Mouse (Mus musculus) ES-Bruce4 (cell line): ENCODE measurements around the gene Olah. TPM values are rescaled to one million over a fixed set of nuclear protein-coding genes. Genes with fewer than 3 reads are reported as not detected.

Experiments used
- H3K27ac ChIP-seq: 2 replicates; pipeline ENCODE4 v1.5.1; 2012; ENCODE audit warnings: low read length, inconsistent platforms; ENCODE audit not compliant: insufficient read depth
- H3K27me3 ChIP-seq: 2 replicates; pipeline ENCODE4 v1.6.1; 2012; ENCODE audit warnings: mild to moderate bottlenecking, low read length, inconsistent platforms; ENCODE audit not compliant: control insufficient read depth, poor library complexity, insufficient read depth, severe bottlenecking
- H3K36me3 ChIP-seq: 2 replicates; pipeline ENCODE4 v1.6.1; 2012; ENCODE audit warnings: inconsistent platforms, mild to moderate bottlenecking, low read length, moderate library complexity; ENCODE audit not compliant: control insufficient read depth, poor library complexity, insufficient read depth, severe bottlenecking
- H3K4me1 ChIP-seq: one replicate; pipeline ENCODE4 v1.8.1; 2011; ENCODE audit warnings: low read length; ENCODE audit not compliant: control insufficient read depth, insufficient read depth
- H3K4me3 ChIP-seq: 2 replicates; pipeline ENCODE4 v1.5.1; 2011; ENCODE audit warnings: low read depth, mild to moderate bottlenecking, low read length
- H3K9ac ChIP-seq: 2 replicates; pipeline ENCODE4 v1.6.1; 2012; ENCODE audit warnings: low read depth, mild to moderate bottlenecking, inconsistent platforms; ENCODE audit not compliant: poor library complexity, severe bottlenecking
- H3K9me3 ChIP-seq: replicated peaks from 2 replicates; pipeline ENCODE4 v1.6.1; 2012; ENCODE audit warnings: mild to moderate bottlenecking, low read length, inconsistent platforms; ENCODE audit not compliant: control insufficient read depth, poor library complexity, insufficient read depth, severe bottlenecking
- CTCF ChIP-seq: IDR thresholded peaks from one replicate; pipeline ENCODE4 v1.8.1; 2011; ENCODE audit warnings: low read depth, low read length
- EP300 ChIP-seq: IDR thresholded peaks from 2 replicates; pipeline ENCODE4 v1.6.1; 2011; ENCODE audit warnings: low read depth, low read length; ENCODE audit not compliant: insufficient read depth
- POLR2A ChIP-seq: IDR thresholded peaks from one replicate; pipeline ENCODE4 v1.8.1; 2011; ENCODE audit warnings: low read length; ENCODE audit not compliant: insufficient read depth
- polyA plus RNA-seq: library from polyadenylated mRNA; stranded (reverse); fragments of >200 nt; gene quantifications from 2 replicates; pipeline ENCODE4 v1.2.4, GENCODE M21; 2011; ENCODE audit warnings: low read depth; ENCODE audit not compliant: missing spikeins, insufficient read depth, insufficient read length

Gene Olah
- polyA plus RNA-seq, 1 experiment, result not detected

GRCm38 (mm10) chr2:3331071-3331703 is 65.8 kb downstream of the Olah start:
- H3K4me1 ChIP-seq, result no peaks in the 10 kb centered on the region
- peak overlapping the region; percentile 73 for H3K9ac ChIP-seq
- H3K27ac ChIP-seq, result no peak overlapping the region
- H3K27me3 ChIP-seq, result no peaks in the 10 kb centered on the region
- TF ChIP-seq POLR2A (no peak), EP300 (no peak)
- H3K36me3 ChIP-seq, result peaks cover 22% of the 10 kb centered on the region
- no peaks in the 10 kb centered on the region for H3K9me3 ChIP-seq
- peak overlapping the region; percentile 36 for H3K4me3 ChIP-seq

DNA sequence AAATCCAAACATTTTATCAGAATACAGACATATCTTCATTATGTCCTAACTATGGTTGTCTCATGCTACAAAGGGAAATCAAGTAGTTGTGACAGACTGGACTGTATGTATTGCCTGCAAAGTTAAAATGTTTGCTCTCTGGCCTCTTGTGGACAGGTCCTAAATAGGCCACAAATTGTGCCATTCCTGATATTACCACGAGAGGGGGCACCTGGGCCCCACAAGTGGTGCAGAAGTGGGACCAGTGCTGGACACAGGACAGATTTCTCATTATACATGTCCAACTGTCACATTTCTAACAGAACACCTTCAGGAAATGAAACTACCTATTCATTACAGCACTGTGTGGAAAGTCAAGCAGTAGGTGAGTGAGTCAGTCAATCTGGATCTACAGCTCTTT is 69.7 kb downstream of the Olah start:
- H3K4me3 ChIP-seq, result no peak overlapping the region
- no peaks in the 10 kb centered on the region for H3K27me3 ChIP-seq
- TF ChIP-seq POLR2A, result no peak
- no peak for TF ChIP-seq EP300
- peak; percentile 60 for TF ChIP-seq CTCF
- H3K27ac ChIP-seq, result no peak overlapping the region
- no peak overlapping the region for H3K9ac ChIP-seq
- H3K9me3 ChIP-seq, result no peaks in the 10 kb centered on the region
- no peaks in the 10 kb centered on the region for H3K4me1 ChIP-seq
- peaks cover 36% of the 10 kb centered on the region for H3K36me3 ChIP-seq

- Histone ChIP-seq H3K36me3 (peaks cover 40% of the 10 kb centered on the region), H3K27ac (no peak overlapping the region), H3K9ac (no peak overlapping the region), H3K4me1 (no peaks in the 10 kb centered on the region), H3K4me3 (no peak overlapping the region), H3K9me3 (no peaks in the 10 kb centered on the region), H3K27me3 (no peaks in the 10 kb centered on the region)
- no peak for TF ChIP-seq POLR2A
- no peak for TF ChIP-seq CTCF
- TF ChIP-seq EP300, result no peak
Observed at GRCm38 (mm10) chr2:3326547-3326946, 70.5 kb downstream of the Olah start.

DNA sequence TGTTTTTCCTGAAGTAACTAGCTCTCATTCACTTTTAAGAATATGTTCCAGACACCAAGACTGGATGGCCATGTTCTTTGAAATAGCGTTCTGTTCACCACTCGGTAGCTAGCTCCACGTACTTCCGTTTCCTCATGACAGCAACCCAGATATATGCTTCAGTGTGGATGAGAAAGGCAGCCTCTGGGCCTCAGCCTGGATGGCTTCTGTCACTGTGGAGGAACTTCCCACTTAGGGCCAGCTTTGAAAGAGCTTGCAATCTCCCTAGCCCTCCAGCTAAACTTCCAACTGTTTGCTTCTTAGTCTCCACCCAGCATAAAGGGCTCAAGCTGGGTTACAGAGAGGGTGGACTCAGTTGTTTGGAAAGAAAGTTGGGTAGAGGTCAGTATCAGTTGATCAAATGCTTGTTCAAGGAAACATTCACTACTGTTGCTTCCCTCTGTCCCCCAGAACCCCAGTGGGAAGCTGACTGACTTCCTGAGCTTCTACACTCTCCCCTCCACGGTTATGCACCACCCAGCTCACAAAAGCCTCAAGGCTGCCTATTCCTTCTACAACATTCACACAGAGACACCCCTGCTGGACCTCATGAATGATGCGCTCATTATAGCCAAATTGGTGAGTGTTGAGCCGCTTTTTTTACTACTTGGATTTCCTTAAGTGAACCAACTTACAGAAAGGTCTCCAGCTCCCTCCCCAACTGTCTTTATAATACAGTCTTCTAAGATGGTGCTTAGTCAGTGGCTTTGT is 72.5 kb downstream of the Olah start:
- H3K4me1 ChIP-seq, result no peaks in the 10 kb centered on the region
- H3K27ac ChIP-seq, result no peak overlapping the region
- no peak overlapping the region for H3K9ac ChIP-seq
- H3K4me3 ChIP-seq, result no peak overlapping the region
- H3K27me3 ChIP-seq, result no peaks in the 10 kb centered on the region
- H3K36me3 ChIP-seq, result peaks cover 41% of the 10 kb centered on the region
- TF ChIP-seq EP300 (no peak), POLR2A (no peak), CTCF (no peak)
- H3K9me3 ChIP-seq, result no peaks in the 10 kb centered on the region

DNA sequence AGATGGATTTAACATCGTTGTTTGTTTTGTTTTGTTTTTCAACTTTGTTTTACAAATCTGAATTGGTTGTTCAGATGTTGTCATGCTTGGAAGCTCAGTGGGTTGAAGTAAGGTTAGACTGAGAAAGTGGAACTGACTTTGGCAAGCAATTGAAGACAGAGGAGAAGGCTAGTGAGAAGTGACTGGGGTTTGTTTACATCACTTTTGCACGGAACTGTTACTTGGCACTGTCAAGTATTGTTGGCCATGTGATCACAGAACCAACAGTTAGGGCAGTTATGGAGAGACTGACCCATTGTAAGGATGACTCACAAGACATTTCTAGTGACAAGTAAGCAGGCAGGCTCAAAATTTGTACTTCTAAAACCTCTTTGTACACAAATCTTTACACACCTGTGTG is 73.9 kb downstream of the Olah start:
- no peak for TF ChIP-seq CTCF
- no peak for TF ChIP-seq EP300
- no peak for TF ChIP-seq POLR2A
- no peak overlapping the region for H3K4me3 ChIP-seq

GRCm38 (mm10) chr2:3305426-3306025 is 91.5 kb downstream of the Olah start:
- no peak overlapping the region for H3K27ac ChIP-seq
- H3K4me3 ChIP-seq, result no peak overlapping the region
- TF ChIP-seq CTCF, result no peak
- TF ChIP-seq EP300, result no peak
- TF ChIP-seq POLR2A, result no peak
- no peaks in the 10 kb centered on the region; the same call in 1 of the 2 replicates for H3K36me3 ChIP-seq
- no peaks in the 10 kb centered on the region for H3K4me1 ChIP-seq
- no peaks in the 10 kb centered on the region for H3K27me3 ChIP-seq
- H3K9me3 ChIP-seq, result no peaks in the 10 kb centered on the region
- no peak overlapping the region for H3K9ac ChIP-seq

More for the DNA sequence above, 73.9 kb downstream of the Olah start:
- Histone ChIP-seq H3K27me3 (no peaks in the 10 kb centered on the region), H3K9ac (no peak overlapping the region), H3K27ac (no peak overlapping the region), H3K4me1 (no peaks in the 10 kb centered on the region), H3K36me3 (peaks cover 28% of the 10 kb centered on the region), H3K9me3 (no peaks in the 10 kb centered on the region)
